Mouse (Mus musculus): Measurements from ENCODE around the gene Bcat1. TPM values are rescaled to one million over a fixed set of nuclear protein-coding genes. Genes with fewer than 3 reads are reported as not detected.

The Bcat1 gene
- total RNA-seq, 2 experiments from 2014 or later = 0.25 TPM; not detected in 1

- peak; percentile 45 for ATAC-seq (ENCODE audit: poor library complexity, severe bottlenecking)
These were observed 114.6 kb downstream of the Bcat1 start for GRCm38 (mm10) chr6:144961253-144962012.

DNA sequence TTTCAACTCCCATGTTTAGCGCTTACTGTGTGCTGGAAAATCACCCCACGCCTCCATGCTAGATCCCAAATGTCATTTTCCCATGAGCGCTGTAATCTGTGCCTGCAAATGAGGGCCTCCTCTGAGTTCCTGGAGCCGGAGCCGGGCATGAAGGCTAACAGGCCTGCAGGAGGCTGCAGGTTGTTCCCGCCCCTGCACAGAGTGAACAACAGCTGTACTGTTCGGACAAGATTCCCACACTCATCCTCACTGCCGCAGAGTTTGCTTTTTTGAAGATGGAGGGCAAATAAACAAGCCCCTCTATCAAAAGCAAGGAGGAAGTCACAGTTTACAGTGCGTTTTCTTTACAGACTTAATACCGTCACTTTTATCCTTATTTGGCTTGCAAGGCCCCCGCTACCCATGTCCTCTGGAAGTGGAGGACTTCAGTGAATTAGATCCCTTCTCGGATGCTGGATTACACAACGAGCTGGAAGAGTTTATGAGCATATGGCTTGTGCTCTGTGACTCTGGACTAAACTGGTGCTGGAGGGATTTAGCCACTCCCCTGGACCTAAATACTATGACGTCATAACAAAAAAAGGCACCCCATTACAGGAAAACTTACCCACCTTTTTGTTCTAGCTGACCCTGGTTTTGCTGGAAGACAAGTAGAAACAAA is 120.0 kb downstream of the Bcat1 start:
- no peak for ATAC-seq (ENCODE audit: poor library complexity, severe bottlenecking)

DNA sequence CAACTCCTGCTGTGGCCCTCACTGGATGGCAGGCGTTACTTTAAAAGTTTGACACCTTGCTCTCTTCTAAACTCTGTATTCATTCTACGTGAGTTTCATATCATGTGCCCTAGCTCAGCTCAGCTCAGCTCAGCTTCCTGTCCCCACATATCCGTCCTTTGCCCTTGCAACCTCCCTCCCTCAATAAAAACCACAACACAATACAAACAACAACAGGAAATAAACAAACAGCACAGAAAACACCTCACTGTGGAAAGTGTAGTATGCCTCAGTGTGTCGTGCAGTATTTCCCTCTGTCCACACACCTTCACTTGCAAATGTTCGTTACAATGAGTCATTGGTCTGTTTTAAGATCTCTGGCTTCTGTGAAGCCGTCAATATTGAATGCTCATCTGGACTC is 123.1 kb downstream of the Bcat1 start:
- no peak for ATAC-seq (ENCODE audit: poor library complexity, severe bottlenecking)

DNA sequence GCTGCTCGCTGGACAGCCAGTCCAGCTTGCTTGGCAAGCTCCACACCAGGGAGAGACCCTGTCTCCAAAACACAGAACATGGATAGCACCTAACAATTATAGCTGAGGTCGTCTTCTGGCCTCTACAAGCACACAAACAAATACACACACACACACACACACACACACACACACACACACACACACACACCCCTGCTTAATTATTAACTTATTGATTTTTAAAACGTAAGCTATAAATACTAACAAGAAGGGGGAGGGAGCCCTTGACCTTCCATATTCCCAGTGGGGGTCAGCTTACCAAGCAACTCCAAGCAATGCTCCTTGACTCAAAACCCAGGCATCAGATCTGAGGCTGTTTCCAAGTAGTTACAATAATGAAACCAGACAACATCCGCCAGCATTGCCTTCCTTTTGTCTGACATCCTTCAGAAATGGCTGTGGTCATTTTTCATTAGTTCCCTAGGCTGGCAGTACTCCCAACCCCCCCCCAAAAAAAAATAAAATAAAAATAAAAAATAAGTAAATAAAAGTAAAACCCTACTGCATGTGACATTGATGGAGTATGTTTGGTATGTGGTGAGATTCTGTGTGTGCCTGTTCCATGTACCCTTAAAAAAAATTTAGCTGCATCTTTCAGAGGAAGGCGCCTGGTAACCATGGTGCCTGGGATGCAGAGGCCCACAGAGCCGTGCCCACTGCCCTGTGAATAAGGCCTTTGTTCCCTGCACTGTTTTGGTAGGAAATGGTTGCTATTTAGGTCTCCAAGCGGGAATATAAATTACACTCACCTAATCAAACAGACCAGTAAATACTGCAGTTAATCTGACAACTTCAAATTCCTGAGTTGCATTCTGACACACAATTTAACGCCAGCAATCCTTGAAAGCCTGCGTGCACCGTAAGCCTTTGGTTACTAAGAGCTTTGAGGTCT is 131.3 kb downstream of the Bcat1 start:
- ATAC-seq (ENCODE audit: poor library complexity, severe bottlenecking) = no peak

Other genes with a start within 250 kb of the Bcat1 start
- 41.7 and 44.5 TPM in 2 replicates for gene Lrmp, start 39.5 kb upstream of the Bcat1 start, total RNA-seq (2015)
- 87.5 and 92.7 TPM in 2 replicates for gene Lrmp, start 39.5 kb upstream of the Bcat1 start, total RNA-seq (2017)
- 0.52 and 1.3 TPM in 2 replicates for gene Casc1, start 134.8 kb upstream of the Bcat1 start, total RNA-seq (2015)
- 0.28 and 0.55 TPM in 2 replicates for gene Casc1, start 134.8 kb upstream of the Bcat1 start, total RNA-seq (2017)
- 28.2 and 30.7 TPM in 2 replicates for gene Etfrf1, start 134.9 kb upstream of the Bcat1 start, total RNA-seq (2015)
- gene Etfrf1, start 134.9 kb upstream of the Bcat1 start, total RNA-seq (2017) = 23.4 and 24.1 TPM in 2 replicates
- gene Kras, start 174.1 kb upstream of the Bcat1 start, total RNA-seq (2015) = 50.0 and 61.1 TPM in 2 replicates
- 22.3 and 24.2 TPM in 2 replicates for gene Kras, start 174.1 kb upstream of the Bcat1 start, total RNA-seq (2017)